Mouse (Mus musculus) heart, embryonic 15.5 days (tissue): ENCODE measurements around the gene Tbx1. TPM values are rescaled to one million over a fixed set of nuclear protein-coding genes. Genes with fewer than 3 reads are reported as not detected.
"Not testable (repeated sequence)": the region's sequence is repeated elsewhere in the genome, so short reads cannot be mapped to it uniquely, and the experiment has no call there.

Experiments
- ATAC-seq: fragments of 200-750 bp; cut with Nextera tagmentation; replicated peaks from 2 replicates; pipeline ENCODE4 v1.8.0; 2017; ENCODE audit warnings: low read depth, moderate TSS enrichment; ENCODE audit not compliant: insufficient number of reproducible peaks, insufficient read depth, low FRiP score
- H3K27ac ChIP-seq: fragments of 300-500 bp; sonication (generic); 2 replicates; pipeline ENCODE4 v1.5.1; 2015; ENCODE audit warnings: mild to moderate bottlenecking, inconsistent platforms
- H3K27me3 ChIP-seq: fragments of 300-500 bp; sonication (generic); 2 replicates; pipeline ENCODE4 v1.6.1; 2015; ENCODE audit warnings: inconsistent platforms
- H3K36me3 ChIP-seq: fragments of 300-500 bp; sonication (generic); 2 replicates; pipeline ENCODE4 v1.6.1; 2015; ENCODE audit warnings: mild to moderate bottlenecking, inconsistent platforms
- H3K4me1 ChIP-seq: fragments of 300-500 bp; sonication (generic); replicated peaks from 2 replicates; pipeline ENCODE4 v1.6.1; 2015; ENCODE audit warnings: inconsistent platforms
- H3K4me2 ChIP-seq: fragments of 300-500 bp; sonication (generic); 2 replicates; pipeline ENCODE4 v1.6.1; 2015; ENCODE audit warnings: inconsistent platforms, mild to moderate bottlenecking, moderate library complexity
- H3K4me3 ChIP-seq: fragments of 300-500 bp; sonication (generic); 2 replicates; pipeline ENCODE4 v1.5.1; 2015; ENCODE audit warnings: mild to moderate bottlenecking, inconsistent platforms
- H3K9ac ChIP-seq: fragments of 300-500 bp; sonication (generic); 2 replicates; pipeline ENCODE4 v1.6.1; 2015; ENCODE audit warnings: mild to moderate bottlenecking, inconsistent platforms
- H3K9me3 ChIP-seq: fragments of 300-500 bp; sonication (generic); replicated peaks from 2 replicates; pipeline ENCODE4 v1.6.1; 2016; ENCODE audit warnings: inconsistent platforms
- WGBS: fragments of 180-500 bp; shearing (Covaris S2); methylation state at CpG from one replicate; pipeline ENCODE4 v1.1.7; 2015; ENCODE audit warnings: mixed read lengths; 5-methylcytosine and 5-hydroxymethylcytosine counted together
- polyA plus RNA-seq: library from polyadenylated mRNA; unstranded; fragments of >200 nt; fragmentation: Nextera tagmentation; extraction: Ambion mirVana; gene quantifications from 2 replicates; pipeline ENCODE4 v1.2.1, GENCODE M21; 2015

Tbx1 gene
- polyA plus RNA-seq, 1 experiment from 2014 or later, result 0.66 TPM

DNA sequence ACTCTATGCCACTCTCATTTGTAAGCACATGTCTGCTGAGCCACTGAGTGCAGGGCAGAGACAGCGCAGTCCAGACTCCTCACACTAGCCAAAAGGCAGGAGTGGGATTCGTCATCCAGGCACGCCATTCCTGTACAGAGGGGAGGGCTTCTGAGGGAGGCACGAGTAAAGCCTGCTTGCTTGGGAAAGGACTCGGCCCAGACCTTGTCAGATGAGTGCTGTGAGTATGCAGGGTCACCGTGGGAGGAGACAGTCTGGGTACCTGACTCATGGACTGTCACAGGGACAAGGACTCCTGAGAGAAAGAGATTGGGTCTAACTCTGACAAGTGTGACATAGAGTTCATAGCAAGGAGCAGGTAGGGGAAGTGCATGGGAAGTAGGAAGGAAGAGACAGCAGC, 51.2 kb downstream of the Tbx1 start:
- H3K36me3 ChIP-seq, result no peaks in the 10 kb centered on the region
- ATAC-seq, result no peak
- H3K9ac ChIP-seq, result no peak overlapping the region
- H3K9me3 ChIP-seq, result no peaks in the 10 kb centered on the region
- H3K4me1 ChIP-seq, result peaks cover 18% of the 10 kb centered on the region
- no peak overlapping the region for H3K27ac ChIP-seq
- no peaks in the 10 kb centered on the region for H3K27me3 ChIP-seq
- 55% methylated on average over 6 of the region's 6 CpGs for whole genome bisulfite sequencing
- no peak overlapping the region for H3K4me3 ChIP-seq
- H3K4me2 ChIP-seq, result no peak overlapping the region

DNA sequence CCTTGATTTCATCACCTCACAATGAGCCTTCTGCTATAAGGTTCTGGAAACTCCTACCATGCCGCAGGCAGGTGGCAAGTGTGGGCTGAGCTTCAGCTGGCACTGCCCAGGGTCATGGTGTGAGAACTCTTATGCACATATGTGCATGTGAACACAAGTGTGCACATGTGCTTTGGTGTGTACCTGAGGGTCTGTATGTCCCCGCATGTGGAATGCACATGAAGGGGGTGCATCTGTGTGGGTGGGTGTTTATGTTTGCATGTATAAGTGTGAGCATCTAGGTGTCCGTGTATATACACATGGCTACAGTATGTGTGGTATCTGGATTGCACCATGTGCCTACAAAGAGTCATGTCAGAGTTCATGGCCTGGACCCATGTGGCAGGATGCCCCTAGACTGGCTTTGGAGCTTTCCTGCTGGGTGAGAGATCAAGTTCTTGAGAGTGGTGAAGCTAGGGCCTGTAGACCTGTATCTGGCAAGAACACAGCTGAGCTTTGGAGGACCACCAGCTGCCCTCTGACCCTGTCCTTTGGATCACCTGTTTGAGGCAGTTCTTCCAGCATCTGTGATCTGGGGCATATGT, 53.0 kb downstream of the Tbx1 start:
- WGBS, result 84% methylated on average over 3 of the region's 3 CpGs
- Histone ChIP-seq H3K4me3 (no peak overlapping the region), H3K4me1 (0 out of 2 replicates have a peak, but pooled peaks cover 4% of the 10 kb centered on the region), H3K9me3 (no peaks in the 10 kb centered on the region), H3K9ac (no peak overlapping the region), H3K27ac (no peak overlapping the region), H3K4me2 (no peak overlapping the region), H3K36me3 (no peaks in the 10 kb centered on the region), H3K27me3 (no peaks in the 10 kb centered on the region)
- ATAC-seq, result no peak

DNA sequence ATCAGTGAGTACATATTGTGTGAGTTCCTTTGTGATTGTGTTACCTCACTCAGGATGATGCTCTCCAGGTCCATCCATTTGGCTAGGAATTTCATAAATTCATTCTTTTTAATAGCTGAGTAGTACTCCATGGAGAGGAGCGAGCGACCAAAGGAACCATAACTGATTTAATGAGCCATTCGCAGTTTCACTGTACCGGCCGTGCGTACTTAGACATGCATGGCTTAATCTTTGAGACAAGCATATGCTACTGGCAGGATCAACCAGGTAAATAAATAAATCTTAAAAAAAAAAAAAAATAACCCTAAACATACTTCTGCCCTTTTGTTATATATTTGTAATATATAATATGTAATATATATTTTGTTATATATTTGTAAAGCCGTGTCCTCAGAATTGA, 57.4 kb downstream of the Tbx1 start:
- ATAC-seq, result peak; percentile 100
- H3K27ac ChIP-seq, H3K36me3 ChIP-seq, H3K9me3 ChIP-seq, H3K4me3 ChIP-seq, H3K27me3 ChIP-seq, H3K4me2 ChIP-seq, H3K9ac ChIP-seq, H3K4me1 ChIP-seq: not testable (repeated sequence)
- WGBS, result 96% methylated on average over 7 of the region's 7 CpGs

Other genes starting within 250 kb of the Tbx1 start
- 61.4 and 61.5 TPM in 2 replicates for gene Tango2, start 242.6 kb downstream of the Tbx1 start, polyA plus RNA-seq
- 28.4 and 40.0 TPM in 2 replicates for gene Arvcf, start 242.5 kb downstream of the Tbx1 start, polyA plus RNA-seq
- 35.3 and 37.7 TPM in 2 replicates for gene Txnrd2, start 164.3 kb downstream of the Tbx1 start, polyA plus RNA-seq
- 113 and 129 TPM in 2 replicates for gene Comt, start 163.8 kb downstream of the Tbx1 start, polyA plus RNA-seq
- gene Gnb1l, start 92.0 kb downstream of the Tbx1 start, polyA plus RNA-seq, result 9.3 and 11.2 TPM in 2 replicates
- 1.8 and 2.7 TPM in 2 replicates for gene Rtl10, start 91.8 kb downstream of the Tbx1 start, polyA plus RNA-seq
- 3.7 and 3.8 TPM in 2 replicates for gene Gp1bb, start 31.7 kb upstream of the Tbx1 start, polyA plus RNA-seq
- 0.94 and 1.4 TPM in 2 replicates for gene Gm49601, start 35.8 kb upstream of the Tbx1 start, polyA plus RNA-seq
- 8.1 and 14.8 TPM in 2 replicates for gene Sept5, start 39.3 kb upstream of the Tbx1 start, polyA plus RNA-seq
- 25.6 and 32.8 TPM in 2 replicates for gene Cldn5, start 186.2 kb upstream of the Tbx1 start, polyA plus RNA-seq
- 62.2 and 69.6 TPM in 2 replicates for gene Ufd1, start 221.1 kb upstream of the Tbx1 start, polyA plus RNA-seq
- gene Cdc45, start 221.3 kb upstream of the Tbx1 start, polyA plus RNA-seq, result 27.9 and 37.6 TPM in 2 replicates
- 32.0 and 36.3 TPM in 2 replicates for gene 2510002D24Rik, start 245.9 kb upstream of the Tbx1 start, polyA plus RNA-seq
- not detected in 2 replicates for gene Gm28539, start 245.9 kb upstream of the Tbx1 start, polyA plus RNA-seq